Mouse (Mus musculus) megakaryocyte, adult 5-6 weeks (primary cell): ENCODE results near the gene Aph1b. TPM values are rescaled to one million over a fixed set of nuclear protein-coding genes. Genes with fewer than 3 reads are reported as not detected.
"Not testable (repeated sequence)": the region's sequence is repeated elsewhere in the genome, so short reads cannot be mapped to it uniquely, and the experiment has no call there.

Experiments used
- ATAC-seq: 2 replicates; pipeline ENCODE4 v1.8.0; 2016; ENCODE audit warnings: mild to moderate bottlenecking, inconsistent platforms; ENCODE audit not compliant: poor library complexity, severe bottlenecking
- total RNA-seq, 2 experiments: library from RNA; stranded (forward) in 1 of 2; stranded (reverse) in 1 of 2; fragments of 153-499, 151-499 nt in 1 of 2; fragments of 221-1000, 200-1000 nt in 1 of 2; gene quantifications; 2 replicates each; pipeline versions ENCODE4 v1.2.3 to v1.2.4; 2015 to 2017

Aph1b gene
- total RNA-seq (2015) (9.7 and 10.6 TPM in 2 replicates), total RNA-seq (2017) (7.0 and 7.8 TPM in 2 replicates)

GRCm38 (mm10) chr9:66795464-66796324 lies at the start of gene Aph1b:
TSS of gene Aph1b (minus strand) at chr9:66795490.
- ATAC-seq = peak; percentile 90

- peak; percentile 11 for ATAC-seq
Observed at GRCm38 (mm10) chr9:66835097-66835480, 39.8 kb upstream of the Aph1b start.

- peak; percentile 90 for ATAC-seq
Observed at GRCm38 (mm10) chr9:66834318-66835096, 39.2 kb upstream of the Aph1b start, which contains the start of gene Aph1c. TSS of gene Aph1c (minus strand) at chr9:66834726.

GRCm38 (mm10) chr9:66833851-66834250 lies 38.6 kb upstream of the Aph1b start:
- no peak for ATAC-seq

- ATAC-seq = peak; percentile 13; the same call in 1 of the 2 replicates
Observed at GRCm38 (mm10) chr9:66832366-66832908, 37.1 kb upstream of the Aph1b start.

- ATAC-seq = peak; percentile 68
Observed at GRCm38 (mm10) chr9:66825990-66826389, 30.7 kb upstream of the Aph1b start.

GRCm38 (mm10) chr9:66822255-66822654 lies 27.0 kb upstream of the Aph1b start:
- not testable (repeated sequence) for ATAC-seq

GRCm38 (mm10) chr9:66820996-66821395 lies 25.7 kb upstream of the Aph1b start:
- no peak for ATAC-seq

GRCm38 (mm10) chr9:66813392-66813791 lies 18.1 kb upstream of the Aph1b start:
- ATAC-seq = no peak

GRCm38 (mm10) chr9:66805951-66806350 lies 10.7 kb upstream of the Aph1b start:
- not testable (repeated sequence) for ATAC-seq

GRCm38 (mm10) chr9:66801947-66802346 lies 6.7 kb upstream of the Aph1b start:
- ATAC-seq = no peak

GRCm38 (mm10) chr9:66796739-66797138 lies 1.4 kb upstream of the Aph1b start, which contains the start of gene Gm10647:
TSS of gene Gm10647 (plus strand) at chr9:66797039.
- no peak for ATAC-seq

GRCm38 (mm10) chr9:66794629-66795463 lies 444 bp downstream of the Aph1b start:
- ATAC-seq = no peak

- no peak for ATAC-seq
Observed at GRCm38 (mm10) chr9:66787821-66788220, 7.5 kb downstream of the Aph1b start.

GRCm38 (mm10) chr9:66784552-66784951 lies 10.7 kb downstream of the Aph1b start:
- ATAC-seq = not testable (repeated sequence)

- ATAC-seq = no peak
Observed at GRCm38 (mm10) chr9:66770701-66771100, 24.6 kb downstream of the Aph1b start.

GRCm38 (mm10) chr9:66769275-66769674 lies 26.0 kb downstream of the Aph1b start:
- no peak for ATAC-seq

GRCm38 (mm10) chr9:66768721-66769120 lies 26.6 kb downstream of the Aph1b start:
- ATAC-seq = no peak

GRCm38 (mm10) chr9:66760991-66761390 lies 34.3 kb downstream of the Aph1b start:
- no peak for ATAC-seq

GRCm38 (mm10) chr9:66752849-66753248 lies 42.4 kb downstream of the Aph1b start:
- no peak for ATAC-seq
